Mouse (Mus musculus) intestine, embryonic 15.5 days (tissue): Measurements from ENCODE around the gene Osbpl8. TPM values are rescaled to one million over a fixed set of nuclear protein-coding genes. Genes with fewer than 3 reads are reported as not detected.
"Not testable (repeated sequence)": the region's sequence is repeated elsewhere in the genome, so short reads cannot be mapped to it uniquely, and the experiment has no call there.

Experiments used
- ATAC-seq: fragments of 200-750 bp; cut with Nextera tagmentation; 2 replicates; pipeline ENCODE4 v1.8.0; 2017; ENCODE audit warnings: moderate TSS enrichment, moderate library complexity
- H3K27ac ChIP-seq: fragments of 300-500 bp; sonication (generic); 2 replicates; pipeline ENCODE4 v1.5.1; 2015; ENCODE audit warnings: mild to moderate bottlenecking, inconsistent platforms
- H3K27me3 ChIP-seq: fragments of 300-500 bp; sonication (generic); replicated peaks from 2 replicates; pipeline ENCODE4 v1.6.1; 2015; ENCODE audit warnings: inconsistent platforms
- H3K36me3 ChIP-seq: fragments of 300-500 bp; sonication (generic); 2 replicates; pipeline ENCODE4 v1.6.1; 2015; ENCODE audit warnings: inconsistent platforms
- H3K4me1 ChIP-seq: fragments of 300-500 bp; sonication (generic); replicated peaks from 2 replicates; pipeline ENCODE4 v1.6.1; 2015; ENCODE audit warnings: inconsistent platforms
- H3K4me2 ChIP-seq: fragments of 300-500 bp; sonication (generic); replicated peaks from 2 replicates; pipeline ENCODE4 v1.6.1; 2015; ENCODE audit warnings: mild to moderate bottlenecking, inconsistent platforms
- H3K4me3 ChIP-seq: fragments of 300-500 bp; sonication (generic); replicated peaks from 2 replicates; pipeline ENCODE4 v1.5.1; 2015; ENCODE audit warnings: inconsistent platforms
- H3K9ac ChIP-seq: fragments of 300-500 bp; sonication (generic); 2 replicates; pipeline ENCODE4 v1.6.1; 2015; ENCODE audit warnings: inconsistent platforms
- H3K9me3 ChIP-seq: fragments of 300-500 bp; sonication (generic); 2 replicates; pipeline ENCODE4 v1.6.1; 2016; ENCODE audit warnings: inconsistent platforms
- WGBS: fragments of 180-500 bp; shearing (Covaris S2); methylation state at CpG from one replicate; pipeline ENCODE4 v1.1.7; 2015; 5-methylcytosine and 5-hydroxymethylcytosine counted together
- polyA plus RNA-seq: library from polyadenylated mRNA; unstranded; fragments of >200 nt; fragmentation: Nextera tagmentation; extraction: Ambion mirVana; gene quantifications from 2 replicates; pipeline ENCODE4 v1.2.1, GENCODE M21; 2015

Gene Osbpl8
- polyA plus RNA-seq, 1 experiment from 2014 or later, result 5.4 TPM

- Histone ChIP-seq H3K27me3 (no peaks in the 10 kb centered on the region), H3K36me3 (no peaks in the 10 kb centered on the region), H3K4me3 (no peak overlapping the region), H3K27ac (no peak overlapping the region), H3K9me3 (no peaks in the 10 kb centered on the region), H3K4me1 (no peaks in the 10 kb centered on the region), H3K9ac (no peak overlapping the region), H3K4me2 (no peak overlapping the region)
- WGBS, result 72% methylated on average over 4 of the region's 4 CpGs
- ATAC-seq, result no peak
These were observed 37.1 kb downstream of the Osbpl8 start for GRCm38 (mm10) chr10:111201666-111202065.

- Histone ChIP-seq H3K4me1 (no peaks in the 10 kb centered on the region), H3K4me3 (no peak overlapping the region), H3K27ac (no peak overlapping the region), H3K36me3 (no peaks in the 10 kb centered on the region), H3K4me2 (no peak overlapping the region), H3K9ac (no peak overlapping the region), H3K9me3 (no peaks in the 10 kb centered on the region), H3K27me3 (no peaks in the 10 kb centered on the region)
- 84% methylated on average over 5 of the region's 5 CpGs for WGBS
- no peak for ATAC-seq
These were observed 39.5 kb downstream of the Osbpl8 start for GRCm38 (mm10) chr10:111204089-111204488.

- no peak for ATAC-seq
- H3K4me1 ChIP-seq, result no peaks in the 10 kb centered on the region
- 95% methylated on average over 2 of the region's 2 CpGs for WGBS
- no peaks in the 10 kb centered on the region for H3K9me3 ChIP-seq
- H3K4me2 ChIP-seq, result no peak overlapping the region
- no peaks in the 10 kb centered on the region for H3K36me3 ChIP-seq
- no peaks in the 10 kb centered on the region for H3K27me3 ChIP-seq
- no peak overlapping the region for H3K27ac ChIP-seq
- no peak overlapping the region for H3K4me3 ChIP-seq
- no peak overlapping the region for H3K9ac ChIP-seq
These were observed 40.9 kb downstream of the Osbpl8 start for GRCm38 (mm10) chr10:111205421-111205820.

GRCm38 (mm10) chr10:111207386-111207785 lies 42.8 kb downstream of the Osbpl8 start:
- no peaks in the 10 kb centered on the region for H3K27me3 ChIP-seq
- H3K9me3 ChIP-seq, result no peaks in the 10 kb centered on the region
- 78% methylated on average over 9 of the region's 9 CpGs for WGBS
- H3K27ac ChIP-seq, result no peak overlapping the region
- no peaks in the 10 kb centered on the region for H3K36me3 ChIP-seq
- H3K9ac ChIP-seq, result no peak overlapping the region
- no peak overlapping the region for H3K4me3 ChIP-seq
- no peaks in the 10 kb centered on the region for H3K4me1 ChIP-seq
- H3K4me2 ChIP-seq, result no peak overlapping the region
- ATAC-seq, result no peak

GRCm38 (mm10) chr10:111214084-111214483 lies 49.5 kb downstream of the Osbpl8 start:
- Histone ChIP-seq H3K9me3 (no peaks in the 10 kb centered on the region), H3K27ac (no peak overlapping the region), H3K4me1 (no peaks in the 10 kb centered on the region), H3K9ac (no peak overlapping the region), H3K27me3 (no peaks in the 10 kb centered on the region), H3K4me2 (no peak overlapping the region), H3K4me3 (no peak overlapping the region), H3K36me3 (no peaks in the 10 kb centered on the region)
- no peak for ATAC-seq
- 91% methylated on average over 3 of the region's 3 CpGs for WGBS

- no peak overlapping the region for H3K9ac ChIP-seq
- WGBS, result 75% methylated on average over 2 of the region's 2 CpGs
These were observed 50.1 kb downstream of the Osbpl8 start for GRCm38 (mm10) chr10:111214696-111215095.

GRCm38 (mm10) chr10:111215572-111215971 lies 51.0 kb downstream of the Osbpl8 start:
- Histone ChIP-seq H3K4me3 (no peak overlapping the region), H3K9me3 (no peaks in the 10 kb centered on the region), H3K36me3 (no peaks in the 10 kb centered on the region), H3K27me3 (no peaks in the 10 kb centered on the region), H3K4me1 (no peaks in the 10 kb centered on the region), H3K27ac (no peak overlapping the region), H3K4me2 (no peak overlapping the region), H3K9ac (no peak overlapping the region)
- no peak for ATAC-seq
- 74% methylated on average over 3 of the region's 3 CpGs for WGBS

More at GRCm38 (mm10) chr10:111214696-111215095, 50.1 kb downstream of the Osbpl8 start:
- no peak overlapping the region for H3K4me3 ChIP-seq
- no peak for ATAC-seq
- no peaks in the 10 kb centered on the region for H3K9me3 ChIP-seq
- H3K36me3 ChIP-seq, result no peaks in the 10 kb centered on the region
- no peaks in the 10 kb centered on the region for H3K4me1 ChIP-seq
- no peak overlapping the region for H3K4me2 ChIP-seq
- H3K27me3 ChIP-seq, result no peaks in the 10 kb centered on the region
- no peak overlapping the region for H3K27ac ChIP-seq

GRCm38 (mm10) chr10:111216111-111216510 lies 51.6 kb downstream of the Osbpl8 start:
- no peak for ATAC-seq
- Histone ChIP-seq H3K4me1 (no peaks in the 10 kb centered on the region), H3K27ac (no peak overlapping the region), H3K27me3 (no peaks in the 10 kb centered on the region), H3K4me3 (no peak overlapping the region), H3K36me3 (no peaks in the 10 kb centered on the region), H3K9me3 (no peaks in the 10 kb centered on the region), H3K9ac (no peak overlapping the region), H3K4me2 (no peak overlapping the region)
- WGBS, result 78% methylated on average over 3 of the region's 3 CpGs

- Histone ChIP-seq H3K4me2 (no peak overlapping the region), H3K27me3 (no peaks in the 10 kb centered on the region), H3K36me3 (no peaks in the 10 kb centered on the region), H3K27ac (no peak overlapping the region), H3K9ac (no peak overlapping the region), H3K9me3 (no peaks in the 10 kb centered on the region), H3K4me1 (no peaks in the 10 kb centered on the region), H3K4me3 (no peak overlapping the region)
- 67% methylated on average over 6 of the region's 6 CpGs for WGBS
- ATAC-seq, result no peak
These were observed 58.0 kb downstream of the Osbpl8 start for GRCm38 (mm10) chr10:111222535-111222934.

- no peak overlapping the region for H3K27ac ChIP-seq
- H3K27me3 ChIP-seq, result no peaks in the 10 kb centered on the region
- H3K4me1 ChIP-seq, result no peaks in the 10 kb centered on the region
- H3K4me3 ChIP-seq, result no peak overlapping the region
- no peak overlapping the region for H3K4me2 ChIP-seq
- peak; percentile 59; the same call in 1 of the 2 replicates for ATAC-seq
- no peaks in the 10 kb centered on the region for H3K36me3 ChIP-seq
- no peak overlapping the region for H3K9ac ChIP-seq
- H3K9me3 ChIP-seq, result no peaks in the 10 kb centered on the region
- WGBS, result 38% methylated on average over 10 of the region's 10 CpGs
These were observed 58.8 kb downstream of the Osbpl8 start for GRCm38 (mm10) chr10:111223218-111223830.

GRCm38 (mm10) chr10:111224696-111225095 lies 60.1 kb downstream of the Osbpl8 start:
- Histone ChIP-seq H3K9ac (no peak overlapping the region), H3K4me1 (no peaks in the 10 kb centered on the region), H3K36me3 (no peaks in the 10 kb centered on the region), H3K4me2 (no peak overlapping the region), H3K27me3 (no peaks in the 10 kb centered on the region), H3K4me3 (no peak overlapping the region), H3K9me3 (no peaks in the 10 kb centered on the region), H3K27ac (no peak overlapping the region)
- 82% methylated on average over 4 of the region's 4 CpGs for WGBS
- ATAC-seq, result no peak

- no peaks in the 10 kb centered on the region for H3K27me3 ChIP-seq
- no peak overlapping the region for H3K9ac ChIP-seq
- 25% methylated on average over 3 of the region's 3 CpGs for WGBS
- 0 out of 2 replicates have a peak, but pooled peaks have one; percentile 45 for ATAC-seq
- H3K4me2 ChIP-seq, result no peak overlapping the region
- no peaks in the 10 kb centered on the region for H3K4me1 ChIP-seq
- H3K36me3 ChIP-seq, result no peaks in the 10 kb centered on the region
- no peak overlapping the region for H3K27ac ChIP-seq
- H3K9me3 ChIP-seq, result no peaks in the 10 kb centered on the region
- H3K4me3 ChIP-seq, result no peak overlapping the region
These were observed 62.0 kb downstream of the Osbpl8 start for GRCm38 (mm10) chr10:111226508-111226907.

- WGBS, result 86% methylated on average over 7 of the region's 7 CpGs
- H3K4me2 ChIP-seq, H3K27ac ChIP-seq, H3K27me3 ChIP-seq, H3K4me3 ChIP-seq, ATAC-seq, H3K9ac ChIP-seq, H3K9me3 ChIP-seq, H3K4me1 ChIP-seq, H3K36me3 ChIP-seq: not testable (repeated sequence)
These were observed 67.7 kb downstream of the Osbpl8 start for GRCm38 (mm10) chr10:111232237-111232636.
